Mouse (Mus musculus) retina, postnatal 1 day (tissue): ENCODE data around the gene Tomm40l.

ENCODE experiments used
- DNase-seq: peaks from one replicate; pipeline ENCODE4 v3.0.0-alpha.2; 2012

Tomm40l gene

GRCm38 (mm10) chr1:171223796-171224195 lies 1.5 kb upstream of the Tomm40l start:
- DNase-seq, result no peak

- no peak for DNase-seq
These were observed 854 bp upstream of the Tomm40l start for GRCm38 (mm10) chr1:171223168-171223567.

GRCm38 (mm10) chr1:171221281-171222193 lies 777 bp downstream of the Tomm40l start:
- DNase-seq, result peak; percentile 11

GRCm38 (mm10) chr1:171220871-171221270 lies 1.4 kb downstream of the Tomm40l start:
- peak; percentile 88 for DNase-seq

GRCm38 (mm10) chr1:171216241-171216955 lies 5.9 kb downstream of the Tomm40l start:
- no peak for DNase-seq

- no peak for DNase-seq
These were observed 8.4 kb downstream of the Tomm40l start, which contains the start of gene Nr1i3 for GRCm38 (mm10) chr1:171213801-171214496. Gene Nr1i3 (plus strand): TSS chr1:171213970.

- no peak for DNase-seq
These were observed 9.5 kb downstream of the Tomm40l start for GRCm38 (mm10) chr1:171212854-171213253.

- DNase-seq, result no peak
These were observed 12.9 kb downstream of the Tomm40l start for GRCm38 (mm10) chr1:171209409-171209808.

GRCm38 (mm10) chr1:171205704-171206493 lies 16.4 kb downstream of the Tomm40l start:
- DNase-seq, result no peak

GRCm38 (mm10) chr1:171204249-171204644 lies 18.1 kb downstream of the Tomm40l start:
- no peak for DNase-seq

- no peak for DNase-seq
These were observed 18.7 kb downstream of the Tomm40l start for GRCm38 (mm10) chr1:171203471-171204248.

GRCm38 (mm10) chr1:171200769-171201168 lies 21.5 kb downstream of the Tomm40l start:
- DNase-seq, result no peak

GRCm38 (mm10) chr1:171199532-171199931 lies 22.8 kb downstream of the Tomm40l start:
- DNase-seq, result no peak

- peak; percentile 83 for DNase-seq
These were observed 26.4 kb downstream of the Tomm40l start, which contains the start of gene Pcp4l1 for GRCm38 (mm10) chr1:171195887-171196397. Gene Pcp4l1 (minus strand): TSS chr1:171196268.

GRCm38 (mm10) chr1:171195046-171195822 lies 27.1 kb downstream of the Tomm40l start:
- peak; percentile 55 for DNase-seq

GRCm38 (mm10) chr1:171193911-171194830 lies 28.1 kb downstream of the Tomm40l start:
- DNase-seq, result peak; percentile 35

GRCm38 (mm10) chr1:171193093-171193840 lies 29.0 kb downstream of the Tomm40l start:
- DNase-seq, result peak; percentile 74

GRCm38 (mm10) chr1:171192283-171192682 lies 30.0 kb downstream of the Tomm40l start:
- no peak for DNase-seq
